Mouse (Mus musculus): ENCODE data around the gene Mrgpre. TPM values are rescaled to one million over a fixed set of nuclear protein-coding genes. Genes with fewer than 3 reads are reported as not detected.
A peak's percentile ranks its signal among the peaks of the same experiment; 100 is the strongest.

Gene Mrgpre
- polyA plus RNA-seq, 1 experiment from 2014 or later, result 2.2 TPM

- no peak overlapping the region for H3K4me3 ChIP-seq (ENCODE audit: low read length)
- no peaks in the 10 kb centered on the region; the same call in 1 of the 2 replicates for H3K27me3 ChIP-seq (ENCODE audit: control insufficient read depth, insufficient read depth, low read length)
- no peak for ATAC-seq (replicated peaks; ENCODE audit: extremely low read depth, insufficient read depth, low FRiP score)
- no peak overlapping the region for H3K27ac ChIP-seq (ENCODE audit: low read length)
- peaks cover 6% of the 10 kb centered on the region for H3K9me3 ChIP-seq (replicated peaks; ENCODE audit: control insufficient read depth, low read length)
- H3K4me1 ChIP-seq (ENCODE audit: control insufficient read depth, insufficient read depth, low read length), result no peaks in the 10 kb centered on the region
- H3K4me2 ChIP-seq (ENCODE audit: low read depth, low read length), result no peak overlapping the region
- H3K36me3 ChIP-seq (ENCODE audit: control insufficient read depth, insufficient read depth), result peaks cover 25% of the 10 kb centered on the region
- 57% methylated on average over 4 of the region's 4 CpGs for WGBS
- H3K9ac ChIP-seq (ENCODE audit: low read length), result no peak overlapping the region
Measured at GRCm38 (mm10) chr7:143793121-143793520, 8.8 kb upstream of the Mrgpre start.

- H3K4me1 ChIP-seq (ENCODE audit: control insufficient read depth, insufficient read depth, low read length), result no peaks in the 10 kb centered on the region
- WGBS, result 70% methylated on average over 6 of the region's 6 CpGs
Measured at GRCm38 (mm10) chr7:143792336-143792985, 8.2 kb upstream of the Mrgpre start.

GRCm38 (mm10) chr7:143783378-143783995 lies 813 bp downstream of the Mrgpre start:
- Histone ChIP-seq H3K27me3 (ENCODE audit: control insufficient read depth, insufficient read depth, low read length) (no peaks in the 10 kb centered on the region), H3K9ac (ENCODE audit: low read length) (peak overlapping the region; percentile 71), H3K4me1 (ENCODE audit: control insufficient read depth, insufficient read depth, low read length) (peaks cover 24% of the 10 kb centered on the region), H3K4me3 (ENCODE audit: low read length) (peak overlapping the region; percentile 58), H3K36me3 (ENCODE audit: control insufficient read depth, insufficient read depth) (no peaks in the 10 kb centered on the region), H3K27ac (ENCODE audit: low read length) (peak overlapping the region; percentile 81), H3K4me2 (ENCODE audit: low read depth, low read length) (peak overlapping the region; percentile 77), H3K9me3 (replicated peaks; ENCODE audit: control insufficient read depth, low read length) (no peaks in the 10 kb centered on the region)
- ATAC-seq (replicated peaks; ENCODE audit: extremely low read depth, insufficient read depth, low FRiP score), result peak; percentile 37
- WGBS, result 21% methylated on average over 6 of the region's 6 CpGs

More at GRCm38 (mm10) chr7:143792336-143792985, 8.2 kb upstream of the Mrgpre start:
- ATAC-seq (replicated peaks; ENCODE audit: extremely low read depth, insufficient read depth, low FRiP score), result no peak
- Histone ChIP-seq H3K27me3 (ENCODE audit: control insufficient read depth, insufficient read depth, low read length) (no peaks in the 10 kb centered on the region; the same call in 1 of the 2 replicates), H3K9ac (ENCODE audit: low read length) (no peak overlapping the region), H3K27ac (ENCODE audit: low read length) (no peak overlapping the region), H3K36me3 (ENCODE audit: control insufficient read depth, insufficient read depth) (peaks cover 18% of the 10 kb centered on the region), H3K4me3 (ENCODE audit: low read length) (no peak overlapping the region), H3K4me2 (ENCODE audit: low read depth, low read length) (no peak overlapping the region), H3K9me3 (replicated peaks; ENCODE audit: control insufficient read depth, low read length) (peaks cover 6% of the 10 kb centered on the region)

GRCm38 (mm10) chr7:143777375-143777774 lies 6.9 kb downstream of the Mrgpre start:
- Histone ChIP-seq H3K36me3 (ENCODE audit: control insufficient read depth, insufficient read depth) (no peaks in the 10 kb centered on the region), H3K4me3 (ENCODE audit: low read length) (no peak overlapping the region), H3K9me3 (replicated peaks; ENCODE audit: control insufficient read depth, low read length) (no peaks in the 10 kb centered on the region), H3K4me1 (ENCODE audit: control insufficient read depth, insufficient read depth, low read length) (peaks cover 7% of the 10 kb centered on the region; the same call in 1 of the 2 replicates), H3K27me3 (ENCODE audit: control insufficient read depth, insufficient read depth, low read length) (0 out of 2 replicates have a peak, but pooled peaks cover 2% of the 10 kb centered on the region), H3K4me2 (ENCODE audit: low read depth, low read length) (no peak overlapping the region), H3K9ac (ENCODE audit: low read length) (no peak overlapping the region), H3K27ac (ENCODE audit: low read length) (no peak overlapping the region)
- peak; percentile 69 for ATAC-seq (replicated peaks; ENCODE audit: extremely low read depth, insufficient read depth, low FRiP score)
- 6% methylated on average over 2 of the region's 2 CpGs for WGBS

GRCm38 (mm10) chr7:143776137-143776536 lies 8.2 kb downstream of the Mrgpre start:
- no peak overlapping the region for H3K9ac ChIP-seq (ENCODE audit: low read length)
- no peaks in the 10 kb centered on the region for H3K9me3 ChIP-seq (replicated peaks; ENCODE audit: control insufficient read depth, low read length)
- no peak overlapping the region for H3K4me2 ChIP-seq (ENCODE audit: low read depth, low read length)
- no peak for ATAC-seq (replicated peaks; ENCODE audit: extremely low read depth, insufficient read depth, low FRiP score)
- no peak overlapping the region for H3K27ac ChIP-seq (ENCODE audit: low read length)
- H3K4me1 ChIP-seq (ENCODE audit: control insufficient read depth, insufficient read depth, low read length), result peaks cover 7% of the 10 kb centered on the region; the same call in 1 of the 2 replicates
- 0 out of 2 replicates have a peak, but pooled peaks cover 2% of the 10 kb centered on the region for H3K27me3 ChIP-seq (ENCODE audit: control insufficient read depth, insufficient read depth, low read length)
- WGBS, result 35% methylated on average over 3 of the region's 3 CpGs
- no peak overlapping the region for H3K4me3 ChIP-seq (ENCODE audit: low read length)
- H3K36me3 ChIP-seq (ENCODE audit: control insufficient read depth, insufficient read depth), result no peaks in the 10 kb centered on the region

GRCm38 (mm10) chr7:143769461-143769860 lies 14.8 kb downstream of the Mrgpre start:
- H3K27ac ChIP-seq (ENCODE audit: low read length), result no peak overlapping the region
- H3K4me3 ChIP-seq (ENCODE audit: low read length), result no peak overlapping the region
- WGBS, result 50% methylated on average over 1 of the region's 1 CpGs
- ATAC-seq (replicated peaks; ENCODE audit: extremely low read depth, insufficient read depth, low FRiP score), result no peak
- no peak overlapping the region for H3K9ac ChIP-seq (ENCODE audit: low read length)
- H3K27me3 ChIP-seq (ENCODE audit: control insufficient read depth, insufficient read depth, low read length), result peaks cover 17% of the 10 kb centered on the region
- no peak overlapping the region for H3K4me2 ChIP-seq (ENCODE audit: low read depth, low read length)
- H3K4me1 ChIP-seq (ENCODE audit: control insufficient read depth, insufficient read depth, low read length), result no peaks in the 10 kb centered on the region
- no peaks in the 10 kb centered on the region for H3K36me3 ChIP-seq (ENCODE audit: control insufficient read depth, insufficient read depth)
- no peaks in the 10 kb centered on the region for H3K9me3 ChIP-seq (replicated peaks; ENCODE audit: control insufficient read depth, low read length)

- no peak overlapping the region for H3K4me3 ChIP-seq (ENCODE audit: low read length)
- H3K27ac ChIP-seq (ENCODE audit: low read length), result no peak overlapping the region
- H3K4me2 ChIP-seq (ENCODE audit: low read depth, low read length), result no peak overlapping the region
- H3K4me1 ChIP-seq (ENCODE audit: control insufficient read depth, insufficient read depth, low read length), result no peaks in the 10 kb centered on the region
- H3K36me3 ChIP-seq (ENCODE audit: control insufficient read depth, insufficient read depth), result no peaks in the 10 kb centered on the region
- no peak overlapping the region for H3K9ac ChIP-seq (ENCODE audit: low read length)
- 53% methylated on average over 6 of the region's 6 CpGs for WGBS
- no peak for ATAC-seq (replicated peaks; ENCODE audit: extremely low read depth, insufficient read depth, low FRiP score)
- H3K9me3 ChIP-seq (replicated peaks; ENCODE audit: control insufficient read depth, low read length), result no peaks in the 10 kb centered on the region
- H3K27me3 ChIP-seq (ENCODE audit: control insufficient read depth, insufficient read depth, low read length), result peaks cover 21% of the 10 kb centered on the region
Measured at GRCm38 (mm10) chr7:143768267-143768666, 16.0 kb downstream of the Mrgpre start.

GRCm38 (mm10) chr7:143766893-143767292 lies 17.4 kb downstream of the Mrgpre start, which contains the start of gene Mrgprg:
TSS of gene Mrgprg (minus strand) at chr7:143766993.
- peaks cover 21% of the 10 kb centered on the region for H3K27me3 ChIP-seq (ENCODE audit: control insufficient read depth, insufficient read depth, low read length)

GRCm38 (mm10) chr7:143764876-143765530 lies 19.3 kb downstream of the Mrgpre start:
- H3K27me3 ChIP-seq (ENCODE audit: control insufficient read depth, insufficient read depth, low read length), result peaks cover 21% of the 10 kb centered on the region
- no peak overlapping the region for H3K4me2 ChIP-seq (ENCODE audit: low read depth, low read length)
- H3K4me3 ChIP-seq (ENCODE audit: low read length), result no peak overlapping the region
- ATAC-seq (replicated peaks; ENCODE audit: extremely low read depth, insufficient read depth, low FRiP score), result no peak
- 57% methylated on average over 19 of the region's 19 CpGs for WGBS
- H3K27ac ChIP-seq (ENCODE audit: low read length), result no peak overlapping the region
- no peaks in the 10 kb centered on the region for H3K36me3 ChIP-seq (ENCODE audit: control insufficient read depth, insufficient read depth)
- no peak overlapping the region for H3K9ac ChIP-seq (ENCODE audit: low read length)
- H3K4me1 ChIP-seq (ENCODE audit: control insufficient read depth, insufficient read depth, low read length), result no peaks in the 10 kb centered on the region
- no peaks in the 10 kb centered on the region for H3K9me3 ChIP-seq (replicated peaks; ENCODE audit: control insufficient read depth, low read length)

More at GRCm38 (mm10) chr7:143766893-143767292, 17.4 kb downstream of the Mrgpre start, which contains the start of gene Mrgprg:
- Histone ChIP-seq H3K4me2 (ENCODE audit: low read depth, low read length) (no peak within 1 kb of the TSS), H3K4me3 (ENCODE audit: low read length) (no peak within 1 kb of the TSS), H3K9ac (ENCODE audit: low read length) (no peak within 1 kb of the TSS), H3K36me3 (ENCODE audit: control insufficient read depth, insufficient read depth) (no peaks in the 10 kb centered on the region), H3K4me1 (ENCODE audit: control insufficient read depth, insufficient read depth, low read length) (no peaks in the 10 kb centered on the region), H3K27ac (ENCODE audit: low read length) (no peak within 1 kb of the TSS), H3K9me3 (replicated peaks; ENCODE audit: control insufficient read depth, low read length) (no peaks in the 10 kb centered on the region)
- WGBS, result 48% methylated on average over 6 of the region's 6 CpGs
- no peak for ATAC-seq (replicated peaks; ENCODE audit: extremely low read depth, insufficient read depth, low FRiP score)
